Mouse (Mus musculus) brain, embryonic 14.5 days (tissue): Measurements from ENCODE around the gene Galc. TPM values are rescaled to one million over a fixed set of nuclear protein-coding genes. Genes with fewer than 3 reads are reported as not detected.
"Not testable (repeated sequence)": the region's sequence is repeated elsewhere in the genome, so short reads cannot be mapped to it uniquely, and the experiment has no call there.

Experiments
- DNase-seq: peaks from one replicate; pipeline ENCODE4 v3.0.0-alpha.2; 2011; ENCODE audit warnings: low read depth
- CTCF ChIP-seq: fragments of 200-500 bp; IDR thresholded peaks from 2 replicates; pipeline ENCODE4 v1.5.1; 2012; ENCODE audit warnings: inconsistent platforms, mild to moderate bottlenecking, moderate library complexity, borderline replicate concordance; ENCODE audit not compliant: insufficient read depth, insufficient read length; ENCODE audit errors: extremely low read depth
- POLR2A ChIP-seq: fragments of 200-500 bp; IDR thresholded peaks from 2 replicates; pipeline ENCODE4 v1.6.1; 2012; ENCODE audit warnings: mild to moderate bottlenecking, inconsistent platforms, borderline replicate concordance; ENCODE audit not compliant: poor library complexity, insufficient read depth, insufficient read length, severe bottlenecking; ENCODE audit errors: extremely low read depth
- polyA plus RNA-seq: library from polyadenylated mRNA; depleted of rRNA; stranded (reverse); fragments of >200 nt; gene quantifications from 2 replicates; pipeline ENCODE4 v1.2.3, GENCODE M21; 2012

Gene Galc
- polyA plus RNA-seq, 1 experiment: 22.8 TPM

DNA sequence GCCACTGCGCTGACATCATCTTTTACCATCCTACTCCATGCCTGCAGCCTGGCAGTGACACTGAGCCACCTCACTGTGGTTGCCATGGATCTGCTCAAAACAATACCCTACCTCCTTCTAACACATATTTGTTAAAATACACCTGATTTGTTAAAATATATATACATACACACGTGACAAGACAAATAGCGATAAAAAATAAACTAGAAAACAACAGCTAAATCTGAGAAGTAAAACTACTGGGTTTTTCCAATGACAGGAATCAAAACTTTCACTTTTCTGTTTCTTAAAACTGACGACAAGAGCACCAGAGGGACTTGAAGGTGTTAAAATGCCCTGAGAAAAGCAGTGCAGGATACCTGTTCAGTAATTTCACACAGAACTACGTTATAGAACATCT, 14.4 kb downstream of the Galc start:
- no peak for TF ChIP-seq POLR2A
- TF ChIP-seq CTCF: no peak
- DNase-seq: no peak

DNA sequence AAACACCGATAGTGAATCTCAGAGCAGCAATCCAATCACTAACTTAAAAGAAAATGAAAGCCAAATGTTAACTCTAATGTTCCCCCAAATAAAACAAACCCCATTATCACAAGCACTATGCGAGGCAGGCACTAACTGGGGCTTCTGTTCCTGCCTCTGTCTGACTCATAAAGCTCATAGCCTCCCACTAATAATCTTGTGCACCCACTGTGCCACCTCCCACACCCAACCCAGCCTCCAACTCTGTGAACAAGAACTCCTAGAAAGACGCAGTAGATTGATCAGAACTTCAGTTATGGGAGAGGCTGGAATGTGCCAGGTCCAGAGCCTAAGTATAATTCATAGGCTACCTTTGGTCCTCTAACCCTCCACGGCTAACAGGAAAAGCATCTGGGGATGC, 15.1 kb downstream of the Galc start:
- no peak for DNase-seq
- TF ChIP-seq CTCF: no peak
- TF ChIP-seq POLR2A: no peak

GRCm38 (mm10) chr12:98238478-98238877, 20.8 kb downstream of the Galc start:
- not testable (repeated sequence) for DNase-seq

- DNase-seq: no peak
- no peak for TF ChIP-seq POLR2A
Measured at GRCm38 (mm10) chr12:98227037-98227436, 32.2 kb downstream of the Galc start.

DNA sequence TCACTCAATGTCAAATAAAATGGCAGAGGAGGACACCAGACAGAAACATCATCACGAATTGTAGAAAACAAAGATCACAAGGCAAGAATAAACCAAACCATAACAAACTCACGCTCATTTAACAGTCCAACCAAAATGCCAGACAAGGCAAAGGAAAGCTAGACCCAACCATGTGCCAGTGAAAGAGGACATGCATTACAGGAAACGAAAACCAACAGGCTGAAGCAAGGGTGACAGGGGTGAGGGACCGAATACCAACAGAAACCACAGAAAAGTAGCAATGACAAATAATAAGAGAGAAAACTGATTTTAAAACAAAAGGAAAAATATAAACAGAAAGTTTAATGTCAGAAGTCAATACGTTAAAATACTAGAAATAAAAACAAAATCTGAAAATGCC, 36.0 kb downstream of the Galc start:
- no peak for TF ChIP-seq CTCF
- no peak for TF ChIP-seq POLR2A
- no peak for DNase-seq

GRCm38 (mm10) chr12:98216432-98216831, 42.8 kb downstream of the Galc start:
- TF ChIP-seq CTCF (no peak), POLR2A (no peak)

DNA sequence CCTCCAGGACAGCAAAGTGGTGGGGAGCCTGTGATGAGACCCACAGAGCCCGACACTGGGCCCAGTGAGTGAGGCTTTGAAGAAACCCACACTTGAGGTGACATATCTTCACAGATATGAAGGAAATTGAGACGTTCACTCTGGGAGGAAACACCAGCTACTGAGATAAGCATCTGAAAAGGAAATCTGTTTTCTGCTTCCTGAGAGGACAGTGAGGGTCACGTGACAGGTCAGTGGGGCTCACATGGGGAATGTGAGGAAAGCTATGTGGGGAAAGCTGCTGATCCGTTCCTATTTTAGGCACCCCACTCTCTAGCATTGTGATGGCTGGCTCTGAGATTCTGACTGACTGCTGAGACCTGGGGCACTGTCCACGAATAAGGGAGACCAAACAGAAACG, 43.7 kb downstream of the Galc start:
- no peak for DNase-seq
- TF ChIP-seq POLR2A (no peak), CTCF (no peak)

More at GRCm38 (mm10) chr12:98216432-98216831, 42.8 kb downstream of the Galc start:
- peak; percentile 17 for DNase-seq

DNA sequence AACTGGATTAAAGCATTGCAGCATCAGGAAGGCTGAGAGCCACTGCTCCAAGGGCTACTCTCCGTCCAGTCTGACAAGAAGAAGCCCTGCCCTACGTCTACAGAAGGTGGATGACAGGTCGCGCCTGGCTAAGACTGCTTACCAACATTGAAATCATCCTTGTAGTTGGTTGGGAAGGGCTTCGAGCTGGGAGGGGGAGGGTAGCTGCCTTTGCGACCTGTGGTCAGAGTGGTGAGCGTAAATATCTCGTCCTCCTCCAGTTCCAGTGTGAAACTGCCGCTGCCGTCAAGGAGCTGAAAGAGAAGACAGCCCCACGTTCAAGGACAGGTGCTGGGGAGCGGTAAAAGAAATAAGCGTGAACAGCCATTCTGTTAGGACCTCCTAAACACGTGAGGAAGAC, 45.1 kb downstream of the Galc start:
- no peak for DNase-seq
- TF ChIP-seq CTCF (no peak), POLR2A (no peak)

DNA sequence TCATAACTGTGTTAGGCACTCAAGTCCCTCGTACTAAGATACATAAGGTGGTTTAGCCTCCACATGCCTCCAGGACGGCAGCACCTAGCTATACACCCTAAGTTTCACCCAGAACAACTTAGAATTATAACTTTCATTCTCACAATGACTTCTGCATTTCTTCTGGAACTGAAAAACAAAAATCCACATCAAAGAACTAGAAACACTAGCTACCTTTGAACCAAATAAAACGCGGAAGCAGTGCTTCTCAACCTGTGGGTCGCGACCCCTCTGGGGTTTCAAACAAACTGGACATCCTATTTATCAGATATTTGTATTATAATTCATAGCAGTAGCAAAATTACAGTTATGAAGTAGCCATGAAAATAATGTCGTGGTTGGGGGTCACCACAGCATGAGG, 45.5 kb downstream of the Galc start:
- TF ChIP-seq POLR2A: no peak
- no peak for TF ChIP-seq CTCF

GRCm38 (mm10) chr12:98213332-98213731, 45.9 kb downstream of the Galc start:
- TF ChIP-seq POLR2A (no peak), CTCF (no peak)
- no peak for DNase-seq

More for the DNA sequence above, 45.5 kb downstream of the Galc start:
- no peak for DNase-seq

- DNase-seq: peak; percentile 80
- TF ChIP-seq POLR2A (no peak), CTCF (peak; percentile 73)
Measured at GRCm38 (mm10) chr12:98212457-98213175, 46.6 kb downstream of the Galc start.

- TF ChIP-seq CTCF: no peak
- no peak for TF ChIP-seq POLR2A
- DNase-seq: no peak
Measured at GRCm38 (mm10) chr12:98210495-98210894, 48.8 kb downstream of the Galc start.

DNA sequence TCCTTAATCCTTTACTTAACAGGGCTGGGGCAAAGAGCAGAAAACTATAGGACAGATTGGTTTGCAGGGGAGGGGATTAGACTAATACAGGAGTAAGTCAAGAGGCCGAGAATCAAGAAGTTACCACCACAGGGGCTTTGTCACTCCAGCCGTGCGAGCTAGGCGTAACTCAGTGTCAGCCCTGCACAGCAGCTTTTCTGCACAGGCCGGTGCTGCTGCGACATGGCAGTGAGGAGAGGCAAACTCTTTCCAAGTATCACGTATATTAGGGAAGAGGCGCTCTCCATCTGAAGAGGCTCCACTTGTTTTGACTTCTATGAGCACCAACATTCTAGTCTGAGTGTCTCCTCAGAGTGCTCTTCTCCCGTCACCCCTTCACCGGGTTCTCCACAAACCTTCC, 51.2 kb downstream of the Galc start:
- DNase-seq: no peak
- no peak for TF ChIP-seq CTCF
- no peak for TF ChIP-seq POLR2A

- DNase-seq: no peak
- TF ChIP-seq CTCF: no peak
- no peak for TF ChIP-seq POLR2A
Measured at GRCm38 (mm10) chr12:98205450-98206051, 53.7 kb downstream of the Galc start.

DNA sequence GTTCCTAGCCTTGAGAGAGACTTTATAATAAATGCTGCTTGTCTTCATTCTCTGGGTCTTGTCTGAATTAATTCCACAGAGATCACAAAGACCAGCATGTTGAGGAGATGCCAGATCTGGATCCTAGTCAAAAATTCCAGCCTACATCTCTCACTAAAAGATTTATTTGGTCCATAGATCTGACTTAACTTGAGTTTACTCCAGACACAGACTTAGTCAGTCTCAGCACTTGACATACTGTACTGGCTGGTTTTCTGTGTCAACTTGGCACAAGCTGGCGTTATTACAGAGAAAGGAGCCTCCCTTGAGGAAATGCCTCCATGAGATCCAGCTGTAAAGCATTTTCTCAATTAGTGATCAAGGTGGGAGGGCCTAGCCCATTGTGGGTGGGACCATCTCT, 61.9 kb downstream of the Galc start:
- TF ChIP-seq POLR2A (no peak), CTCF (no peak)
- DNase-seq: no peak

DNA sequence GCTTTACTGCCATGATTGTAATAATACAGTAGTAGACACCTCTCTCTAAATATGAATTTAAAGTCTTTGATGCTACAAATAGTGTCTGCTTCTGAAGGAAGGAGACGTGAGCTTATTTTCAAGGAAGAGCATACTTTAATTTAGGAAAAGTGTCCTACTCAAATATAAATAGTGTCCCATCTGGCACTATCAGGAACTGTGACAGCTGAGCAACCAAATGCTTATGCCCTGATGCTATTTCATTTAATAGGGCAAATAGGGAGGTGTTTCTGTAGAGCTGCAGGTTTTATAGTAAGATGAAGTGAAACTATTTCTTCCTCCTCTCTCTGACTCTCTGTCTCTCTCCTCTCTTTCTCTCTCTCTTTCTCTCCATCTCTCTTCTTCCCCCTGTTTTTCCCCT, 69.1 kb downstream of the Galc start:
- TF ChIP-seq POLR2A (no peak), CTCF (no peak)
- DNase-seq: no peak
